Mouse (Mus musculus) frontal cortex, postnatal 25 days (tissue): ENCODE measurements at regions not wholly inside any gene's neighbourhood (a gene's known extent, or its start where the extent isn't known, plus 50 kb on each side); places are given as distances from the start of the nearest gene placed in this dataset.
"Not testable (repeated sequence)": the region's sequence is repeated elsewhere in the genome, so short reads cannot be mapped to it uniquely, and the experiment has no call there.

Experiments used
- DNase-seq, 2 experiments: peaks; one replicate each; pipeline ENCODE4 v3.0.0; 2022; ENCODE audit warnings: low spot score in 2 of 2

- DNase-seq: peak; percentile 59 to 73
Measured at GRCm38 (mm10) chr16:31508981-31509380, 86.9 kb downstream of the Bdh1 start.

- no peak for DNase-seq
Measured at GRCm38 (mm10) chr16:31510097-31510496, 88.0 kb downstream of the Bdh1 start.

GRCm38 (mm10) chr16:31518816-31519215 lies 96.7 kb downstream of the Bdh1 start:
- DNase-seq: no peak

GRCm38 (mm10) chr16:31520081-31520480 lies 98.0 kb downstream of the Bdh1 start:
- DNase-seq: no peak

GRCm38 (mm10) chr16:31521786-31522185 lies 99.7 kb downstream of the Bdh1 start:
- no peak for DNase-seq

GRCm38 (mm10) chr16:31526711-31527344 lies 104.7 kb downstream of the Bdh1 start:
- DNase-seq: no peak

DNA sequence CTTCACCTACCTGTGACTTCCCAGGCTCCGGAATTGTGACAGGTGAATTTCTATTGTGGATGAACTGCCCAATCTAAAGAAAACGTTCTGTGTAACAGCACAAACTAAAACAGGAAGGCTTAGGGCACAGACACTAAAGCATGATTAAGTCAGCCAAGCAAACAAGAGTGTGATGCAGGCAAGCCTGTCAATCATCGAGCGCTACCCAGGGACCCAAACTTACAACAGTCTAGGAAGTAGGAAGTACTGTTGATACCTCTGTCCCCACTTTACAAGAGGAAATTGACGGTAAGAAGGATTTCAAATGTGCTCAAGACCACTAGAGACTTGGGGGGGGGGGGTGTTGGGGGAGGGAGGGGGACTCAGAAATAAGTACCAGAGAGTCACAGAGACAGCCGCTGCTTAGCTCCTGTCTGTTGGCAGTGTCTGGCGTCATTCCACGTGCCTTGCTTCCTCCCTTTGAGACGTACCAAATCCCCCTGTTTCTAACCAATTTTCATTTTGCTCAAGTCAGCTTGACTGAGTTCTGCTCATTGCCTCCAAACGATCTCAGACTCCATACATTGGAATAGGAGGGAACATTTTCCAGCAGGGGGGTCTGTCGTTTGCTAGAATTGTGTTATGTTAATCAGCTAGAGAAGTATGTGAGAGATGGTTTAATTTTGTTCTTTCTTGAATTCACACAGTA lies 106.7 kb downstream of the Bdh1 start:
- DNase-seq: no peak

DNA sequence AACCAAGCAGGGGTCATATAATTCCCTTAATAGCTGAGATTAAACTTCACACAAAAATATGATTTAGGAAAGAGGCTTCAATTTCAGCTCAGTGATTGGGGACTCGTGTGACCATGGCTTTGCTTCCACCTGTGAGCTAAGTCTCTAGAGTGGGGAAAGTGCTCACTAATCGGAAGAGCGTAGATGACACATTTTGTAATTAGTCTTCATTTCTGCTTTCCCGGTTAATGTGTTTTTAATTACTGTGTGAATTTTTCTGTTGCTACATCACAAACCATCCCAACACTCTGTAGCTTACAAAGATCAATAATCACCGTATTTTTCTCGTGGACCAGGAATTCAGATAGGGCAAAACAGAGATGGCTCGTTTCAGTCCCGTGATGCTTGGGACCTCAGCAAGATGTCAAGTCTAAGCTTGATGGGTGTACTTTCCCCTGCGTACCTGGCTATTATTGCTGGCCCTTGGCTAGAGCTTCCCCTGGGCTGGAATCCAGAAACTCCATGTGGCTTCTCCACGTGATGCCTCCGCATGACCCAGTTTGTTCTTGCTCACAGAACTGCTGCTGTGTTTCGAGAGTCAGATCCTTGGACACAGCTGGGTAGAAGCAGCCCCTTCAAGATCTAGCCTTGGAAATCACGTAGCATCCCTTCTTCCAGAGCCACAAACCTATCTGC lies 107.3 kb downstream of the Bdh1 start:
- DNase-seq: no peak

- DNase-seq: no peak
Measured at GRCm38 (mm10) chr16:31530090-31530489, 108.0 kb downstream of the Bdh1 start.

DNA sequence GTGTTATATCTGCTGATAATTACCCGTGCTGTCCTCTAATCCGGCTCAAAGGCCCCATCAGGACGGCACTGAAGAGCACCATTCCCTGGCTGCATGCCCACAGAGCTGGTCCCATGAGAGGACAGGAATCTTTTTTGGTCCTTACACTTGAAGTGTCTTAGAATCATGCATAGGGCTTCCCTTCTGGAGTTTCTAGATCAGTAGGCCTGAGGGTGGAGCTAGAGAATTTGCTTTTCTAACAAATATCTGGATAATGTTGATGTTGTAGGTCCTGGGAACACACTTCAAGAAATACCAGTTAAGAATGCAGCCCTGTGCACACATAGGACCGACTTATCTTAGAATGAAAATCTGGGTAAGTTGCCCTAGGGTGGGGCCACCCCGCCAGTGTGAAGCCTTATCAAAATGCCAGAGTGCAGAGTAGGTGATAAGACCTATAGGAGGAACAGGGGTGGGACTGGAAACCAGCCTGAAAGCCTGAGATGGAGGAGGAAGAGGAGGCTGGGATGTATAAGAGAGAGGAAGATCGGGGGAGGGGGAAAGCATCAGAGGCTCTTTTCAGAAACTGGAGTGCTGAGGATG lies 111.2 kb downstream of the Bdh1 start:
- DNase-seq: no peak

GRCm38 (mm10) chr16:31534923-31535523 lies 112.9 kb downstream of the Bdh1 start:
- DNase-seq: no peak

DNA sequence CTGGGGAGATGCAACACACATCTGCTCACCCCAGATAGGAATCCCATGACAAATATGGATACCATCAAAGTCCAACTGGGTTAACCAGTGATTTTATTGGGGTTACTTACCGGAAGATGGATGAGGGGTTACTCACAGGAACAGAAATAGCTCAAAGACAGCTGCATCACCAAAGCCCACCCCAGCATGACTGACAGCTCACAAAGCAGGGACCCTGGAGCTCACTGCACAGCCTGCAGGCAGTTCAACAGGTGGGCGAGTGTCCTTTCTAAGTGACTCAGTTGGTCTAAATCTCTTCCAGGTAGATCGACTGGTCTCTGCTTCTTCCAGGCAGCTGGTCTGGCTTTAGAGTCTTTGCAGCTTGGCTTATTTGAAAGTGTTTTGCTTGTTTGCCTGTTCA lies 114.2 kb downstream of the Bdh1 start:
- no peak for DNase-seq

DNA sequence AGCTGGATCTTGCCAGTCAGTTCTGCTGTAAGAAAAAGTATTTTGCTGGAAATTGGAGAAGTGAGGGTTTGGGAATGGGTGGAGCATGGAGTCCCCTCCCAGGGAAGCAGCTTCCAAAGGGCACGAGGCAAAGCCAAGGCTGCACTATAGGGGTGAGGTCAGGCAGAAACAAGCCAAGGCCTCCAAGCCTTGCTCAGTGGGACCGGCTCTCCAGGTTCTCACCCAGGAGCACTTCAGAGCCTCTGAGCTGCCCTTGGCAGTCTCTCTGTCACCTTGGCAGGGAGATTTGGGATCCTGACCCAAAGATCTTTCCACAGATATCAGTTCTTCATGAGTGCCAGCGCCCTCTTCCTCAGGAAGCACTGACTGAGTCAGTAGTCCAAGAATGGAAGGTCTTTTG lies 116.5 kb downstream of the Bdh1 start:
- DNase-seq: no peak

GRCm38 (mm10) chr16:31543499-31544170 lies 119.6 kb upstream of the Dlg1 start:
- no peak for DNase-seq

DNA sequence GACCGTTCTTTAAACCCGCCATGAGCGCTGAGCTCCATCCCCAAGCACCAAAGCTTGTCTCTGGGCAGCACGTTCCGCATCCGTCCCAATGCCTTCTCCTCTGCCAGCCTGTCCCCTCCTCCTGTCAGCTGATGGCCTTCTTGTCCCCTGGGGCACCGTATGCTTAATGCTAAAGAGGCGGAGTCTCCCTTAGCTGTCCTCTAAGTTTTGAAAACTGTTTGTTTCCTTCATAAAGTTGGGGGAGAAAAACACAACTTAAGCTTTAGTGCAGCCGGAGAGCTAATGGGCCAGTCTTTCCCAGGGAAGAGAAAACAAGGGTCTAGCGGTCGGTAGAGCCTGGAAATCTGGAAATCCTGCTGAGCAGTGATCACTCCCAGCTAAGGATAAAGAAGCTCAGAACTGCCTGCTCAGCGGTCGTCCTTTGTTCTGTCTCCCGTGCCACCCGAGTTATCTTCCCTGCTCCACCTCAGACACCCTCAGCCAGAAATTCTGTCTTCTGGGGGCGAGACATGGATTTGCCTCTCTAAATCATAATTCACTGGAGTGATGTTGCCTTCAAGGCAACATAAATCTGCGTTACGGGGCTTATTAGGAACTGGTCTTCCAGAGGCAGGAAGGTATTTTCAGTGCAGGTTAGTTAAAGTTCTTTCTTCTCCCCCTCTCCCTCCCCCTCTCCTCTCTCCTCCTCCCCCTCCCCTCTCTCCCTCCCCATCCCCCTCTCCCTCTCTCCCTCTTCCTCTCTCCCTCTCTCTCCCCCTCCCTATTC lies 117.0 kb upstream of the Dlg1 start:
- DNase-seq: no peak

- no peak for DNase-seq
Measured at GRCm38 (mm10) chr16:31546828-31547224, 116.4 kb upstream of the Dlg1 start.

DNA sequence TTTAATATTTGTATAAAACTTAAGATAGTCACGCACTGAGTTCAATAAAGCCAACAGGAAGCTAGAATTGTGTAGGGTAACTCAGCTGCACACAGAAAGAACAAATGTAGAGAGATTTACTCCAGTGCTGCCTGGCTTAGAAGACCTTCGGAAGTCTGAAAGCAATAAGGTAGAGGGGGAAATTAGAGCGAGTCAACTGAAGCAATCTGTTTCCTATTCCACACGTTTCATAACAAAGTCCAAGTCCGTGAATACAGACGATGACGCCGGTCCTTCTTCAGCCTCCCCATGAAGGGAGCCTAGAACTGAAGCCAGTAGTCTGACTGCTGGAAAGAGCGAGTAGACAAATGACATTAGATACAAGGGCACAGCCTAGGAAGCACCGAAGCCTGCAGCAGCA lies 115.9 kb upstream of the Dlg1 start:
- DNase-seq: no peak

DNA sequence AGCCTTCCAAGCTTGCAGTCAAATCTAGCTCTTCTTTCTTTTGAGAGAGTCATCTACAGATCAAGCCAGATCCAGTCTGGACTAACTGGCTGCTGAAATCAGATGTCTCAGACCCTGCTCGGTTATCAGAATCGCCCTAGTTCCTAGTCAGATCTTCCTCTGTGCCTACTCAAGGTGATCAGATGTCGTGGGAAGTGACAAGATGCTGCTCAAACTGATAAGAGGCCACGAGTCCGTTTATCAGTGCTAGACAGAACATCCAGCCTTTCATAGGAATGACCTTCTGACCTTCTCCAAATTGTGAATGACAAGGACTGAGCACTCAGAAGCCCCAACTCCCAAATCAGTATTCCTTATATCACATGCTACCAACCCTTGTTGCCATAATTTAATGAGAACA lies 113.3 kb upstream of the Dlg1 start:
- no peak for DNase-seq

DNA sequence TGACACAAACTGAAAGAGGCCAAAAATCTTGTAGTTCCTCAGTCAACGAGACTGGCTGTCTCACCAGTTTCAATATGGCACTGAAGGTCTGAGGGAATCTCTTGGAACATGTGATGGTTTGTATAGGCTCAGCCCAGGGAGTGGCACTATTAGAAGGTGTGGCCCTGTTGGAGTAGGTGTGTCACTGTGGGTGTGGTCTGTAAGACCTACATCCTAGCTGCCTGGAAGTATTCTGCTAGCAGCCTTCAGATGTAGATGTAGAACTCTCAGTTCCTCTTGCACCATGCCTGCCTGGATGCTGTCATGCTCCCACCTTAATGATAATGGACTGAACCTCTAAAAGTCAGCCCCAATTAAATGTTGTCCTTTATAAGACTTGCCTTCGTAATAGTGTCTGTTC lies 112.7 kb upstream of the Dlg1 start:
- not testable (repeated sequence) for DNase-seq

GRCm38 (mm10) chr16:31551416-31552151 lies 111.7 kb upstream of the Dlg1 start:
- no peak for DNase-seq
